ENCODE assay signal across 27 mouse cellular contexts in genomic region chr9:67104616-67105015, GRCm38 (mm10). TPM values are rescaled to one million over a fixed set of nuclear protein-coding genes. Genes with fewer than 3 reads are reported as not detected.
DNase-seq lines count a peak whose midpoint lies in the region; ATAC-seq lines count a peak whose summit lies in the region.
"Had no signal": no experiment of that assay in that cellular context is flagged by ENCODE, and none has a peak within 500 bp of the region (broad histone marks: within the 10 kb centered on the region; RNA-seq: fewer than 3 reads in every experiment).

No protein-coding gene starts in this region.

- H3K27me3 ChIP-seq in limb, embryonic 10.5 days (ENCODE audit: low read depth, poor library complexity, severe bottlenecking) = no peaks in the 10 kb centered on the region
- H3K27me3 ChIP-seq in hindbrain, embryonic 12.5 days = no peaks in the 10 kb centered on the region
- H3K27me3 ChIP-seq: hindbrain, embryonic 15.5 days; liver, embryonic 15.5 days; neural tube, embryonic 12.5 days had no signal

- no peaks in the 10 kb centered on the region for H3K36me3 ChIP-seq in limb, embryonic 10.5 days
- no peaks in the 10 kb centered on the region for H3K36me3 ChIP-seq in hindbrain, embryonic 12.5 days
- H3K36me3 ChIP-seq: forebrain, embryonic 10.5 days; G1E; hindbrain, embryonic 15.5 days; liver, embryonic 15.5 days; neural tube, embryonic 12.5 days had no signal

- peaks cover 46% of the 10 kb centered on the region for H3K4me1 ChIP-seq in limb, embryonic 10.5 days
- peaks cover 7% of the 10 kb centered on the region for H3K4me1 ChIP-seq in hindbrain, embryonic 12.5 days
- H3K4me1 ChIP-seq: hindbrain, embryonic 15.5 days; liver, embryonic 15.5 days had no signal

- H3K4me3 ChIP-seq in limb, embryonic 10.5 days = no peak overlapping the region
- no peak overlapping the region for H3K4me3 ChIP-seq in hindbrain, embryonic 12.5 days
- H3K4me3 ChIP-seq: forebrain, embryonic 10.5 days; gastrocnemius, adult 2 months; heart, adult 2 months; hindbrain, embryonic 15.5 days; liver, embryonic 15.5 days; neural tube, embryonic 12.5 days had no signal

- no peak overlapping the region for H3K27ac ChIP-seq in limb, embryonic 10.5 days
- no peak overlapping the region for H3K27ac ChIP-seq in hindbrain, embryonic 12.5 days
- H3K27ac ChIP-seq: gastrocnemius, adult 2 months; heart, adult 2 months; hindbrain, embryonic 15.5 days; liver, embryonic 15.5 days; neural tube, embryonic 12.5 days had no signal

- DNase-seq in heart, adult 11 months = peak; percentile 48
- DNase-seq in heart, postnatal 14 days = no peak
- DNase-seq in 3134 (ENCODE audit: extremely low read depth, insufficient read length, low spot score) (peak; percentile 68), MN1 (ENCODE audit: low spot score) (peak; percentile 34)
- DNase-seq in limb, embryonic 10.5 days (ENCODE audit: low spot score) = peak; percentile 19
- DNase-seq in adrenal gland, postnatal 14 days = no peak
- DNase-seq in thymus, postnatal 10 days (ENCODE audit: low spot score in 2 of 2) = no peak
- DNase-seq: adrenal gland, postnatal 36 days; cerebellum, adult 2 months; cerebellum, postnatal 14 days; gastrocnemius, adult 2 months; gastrocnemius, postnatal 36 days; heart, adult 2 months; heart, postnatal 4 days; kidney, adult 18-20 months; kidney, postnatal 4 days; left cerebral cortex, postnatal 4 days; lung, embryonic 14.5 days; lung, postnatal 14 days had no signal

- no peak overlapping the region for H3K4me2 ChIP-seq in hindbrain, embryonic 12.5 days (replicated peaks)
- H3K4me2 ChIP-seq: hindbrain, embryonic 15.5 days; liver, embryonic 15.5 days; lung, embryonic 14.5 days; neural tube, embryonic 12.5 days had no signal

- intact Hi-C loops in heart, postnatal 14 days (cut with DNase I) = no loop called here

- no peak for ATAC-seq in hindbrain, embryonic 12.5 days (ENCODE audit: low FRiP score)
- ATAC-seq: forebrain, embryonic 16.5 days; midbrain, embryonic 16.5 days had no signal

- no peak overlapping the region for H3K9ac ChIP-seq in hindbrain, embryonic 12.5 days
- H3K9ac ChIP-seq: hindbrain, embryonic 15.5 days; liver, embryonic 15.5 days; lung, embryonic 14.5 days; neural tube, embryonic 12.5 days had no signal

- WGBS in limb, embryonic 10.5 days = 87% methylated on average over 4 of the region's 4 CpGs
- WGBS in hindbrain, embryonic 12.5 days = 85% methylated on average over 4 of the region's 4 CpGs

- no peaks in the 10 kb centered on the region for H3K9me3 ChIP-seq in limb, embryonic 10.5 days (replicated peaks)
- no peaks in the 10 kb centered on the region for H3K9me3 ChIP-seq in hindbrain, embryonic 12.5 days (replicated peaks)
- H3K9me3 ChIP-seq: forebrain, embryonic 10.5 days; G1E; hindbrain, embryonic 15.5 days; liver, embryonic 15.5 days; neural tube, embryonic 12.5 days had no signal

RNA-seq across cellular contexts. Expression of gene Tpm1, which starts 55.4 kb away (rescaled TPM):
- over 10,000 TPM; 11,169 to 11,475 TPM for total RNA-seq in heart, postnatal 14 days (2021)
- 252 and 286 TPM in 2 replicates for polyA plus RNA-seq in limb, embryonic 10.5 days (2016; fragmentation: Nextera tagmentation; extraction: Ambion mirVana)
- total RNA-seq in adrenal gland, postnatal 14 days (2021) = 183 and 207 TPM in 2 replicates
- polyA plus RNA-seq in hindbrain, embryonic 12.5 days (2016; fragmentation: Nextera tagmentation; extraction: Ambion mirVana) = 396 and 527 TPM in 2 replicates

Comparison
In these comparisons a context has a peak if more than half of its experiments do, and no peak if none do; other contexts are left out.
1. DNase-seq: peak in heart, adult 11 months (single experiment), 3134 (single experiment), MN1 (single experiment) and limb, embryonic 10.5 days (single experiment); none in heart, postnatal 14 days (0 of 2), adrenal gland, postnatal 14 days (single experiment) and thymus, postnatal 10 days (0 of 2).
2. RNA of gene Tpm1, which starts 55.4 kb away (total RNA-seq): 11,169 to 11,475 TPM in heart, postnatal 14 days; 183 to 207 TPM in adrenal gland, postnatal 14 days; every median in the first group is over 10 times any median in the second.